Mouse (Mus musculus): ENCODE data around the gene Ncam1. TPM values are rescaled to one million over a fixed set of nuclear protein-coding genes. Genes with fewer than 3 reads are reported as not detected.

Ncam1 gene
- polyA plus RNA-seq, 1 experiment: 1.1 TPM

GRCm38 (mm10) chr9:49487657-49487943, 311.1 kb downstream of the Ncam1 start:
- no peak for TF ChIP-seq POLR2A (IDR thresholded peaks at IDR 0.05; ENCODE audit: control insufficient read depth, extremely low read depth, insufficient read depth, low read length, poor library complexity)
- no peak for TF ChIP-seq CTCF (IDR thresholded peaks at IDR 0.05; ENCODE audit: borderline replicate concordance, control insufficient read depth, extremely low read depth, insufficient read depth, low read length, poor library complexity)
- H3K27me3 ChIP-seq (ENCODE audit: control insufficient read depth, insufficient read depth, low read length): no peaks in the 10 kb centered on the region
- WGBS: 86% methylated on average over 6 of the region's 6 CpGs
- H3K36me3 ChIP-seq (ENCODE audit: control insufficient read depth, insufficient read depth, low read length): no peaks in the 10 kb centered on the region
- no peak overlapping the region; the same call in 1 of the 2 replicates for H3K27ac ChIP-seq (ENCODE audit: control insufficient read depth, insufficient read depth, low read length)
- no peak overlapping the region for H3K4me3 ChIP-seq (ENCODE audit: control insufficient read depth, insufficient read depth, low read length)
- no peak for DNase-seq
- H3K4me1 ChIP-seq (replicated peaks; ENCODE audit: control insufficient read depth, insufficient read depth, low read length): peaks cover 21% of the 10 kb centered on the region

GRCm38 (mm10) chr9:49486805-49487656, 311.7 kb downstream of the Ncam1 start:
- Histone ChIP-seq H3K27me3 (ENCODE audit: control insufficient read depth, insufficient read depth, low read length) (no peaks in the 10 kb centered on the region), H3K27ac (ENCODE audit: control insufficient read depth, insufficient read depth, low read length) (peak overlapping the region; percentile 31; the same call in 1 of the 2 replicates), H3K36me3 (ENCODE audit: control insufficient read depth, insufficient read depth, low read length) (no peaks in the 10 kb centered on the region), H3K4me1 (replicated peaks; ENCODE audit: control insufficient read depth, insufficient read depth, low read length) (peaks cover 24% of the 10 kb centered on the region), H3K4me3 (ENCODE audit: control insufficient read depth, insufficient read depth, low read length) (no peak overlapping the region)
- 84% methylated on average over 9 of the region's 9 CpGs for WGBS
- no peak for DNase-seq
- TF ChIP-seq POLR2A (IDR thresholded peaks at IDR 0.05; ENCODE audit: control insufficient read depth, extremely low read depth, insufficient read depth, low read length, poor library complexity) (no peak), CTCF (IDR thresholded peaks at IDR 0.05; ENCODE audit: borderline replicate concordance, control insufficient read depth, extremely low read depth, insufficient read depth, low read length, poor library complexity) (no peak)

DNA sequence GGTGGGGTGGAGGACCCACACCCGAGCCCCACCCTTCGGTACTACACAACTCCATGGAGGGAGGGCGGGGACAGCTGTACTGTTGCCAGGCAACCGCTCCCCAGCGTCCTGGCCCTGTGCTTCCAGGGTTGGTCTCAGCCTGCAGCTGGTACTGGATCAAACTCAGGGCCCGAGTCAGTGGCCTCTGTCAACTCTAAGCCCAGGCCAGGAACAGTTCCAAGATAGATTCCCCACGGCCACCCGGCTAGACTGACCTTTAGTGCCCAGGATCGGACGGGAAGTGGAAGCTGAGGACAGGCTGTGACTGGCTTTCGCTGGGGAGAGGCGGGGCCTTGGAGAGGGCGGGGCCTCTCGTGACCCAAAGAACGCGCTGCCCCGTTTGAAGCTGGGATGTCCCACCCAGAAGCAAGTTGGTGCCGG, 312.8 kb downstream of the Ncam1 start, which contains the start of gene Ttc12:
Gene Ttc12 (minus strand): TSS at position 334 of the 420 bp plus-strand sequence.
- H3K4me1 ChIP-seq (replicated peaks; ENCODE audit: control insufficient read depth, insufficient read depth, low read length): peaks cover 25% of the 10 kb centered on the region
- TF ChIP-seq CTCF (IDR thresholded peaks at IDR 0.05; ENCODE audit: borderline replicate concordance, control insufficient read depth, extremely low read depth, insufficient read depth, low read length, poor library complexity): no peak
- 0 out of 2 replicates have a peak, but pooled peaks have one; percentile 10 for TF ChIP-seq POLR2A (IDR thresholded peaks at IDR 0.05; ENCODE audit: control insufficient read depth, extremely low read depth, insufficient read depth, low read length, poor library complexity)
- peak; percentile 66 for DNase-seq
- H3K4me3 ChIP-seq (ENCODE audit: control insufficient read depth, insufficient read depth, low read length): peak within 1 kb of the TSS; percentile 70
- under 1% methylated on average over 18 of the region's 18 CpGs for WGBS
- H3K36me3 ChIP-seq (ENCODE audit: control insufficient read depth, insufficient read depth, low read length): no peaks in the 10 kb centered on the region
- H3K27ac ChIP-seq (ENCODE audit: control insufficient read depth, insufficient read depth, low read length): peak within 1 kb of the TSS; percentile 31; the same call in 1 of the 2 replicates
- H3K27me3 ChIP-seq (ENCODE audit: control insufficient read depth, insufficient read depth, low read length): no peaks in the 10 kb centered on the region

GRCm38 (mm10) chr9:49485250-49485891, 313.4 kb downstream of the Ncam1 start:
- Histone ChIP-seq H3K4me3 (ENCODE audit: control insufficient read depth, insufficient read depth, low read length) (peak overlapping the region; percentile 70), H3K36me3 (ENCODE audit: control insufficient read depth, insufficient read depth, low read length) (no peaks in the 10 kb centered on the region), H3K27ac (ENCODE audit: control insufficient read depth, insufficient read depth, low read length) (no peak overlapping the region), H3K27me3 (ENCODE audit: control insufficient read depth, insufficient read depth, low read length) (no peaks in the 10 kb centered on the region), H3K4me1 (replicated peaks; ENCODE audit: control insufficient read depth, insufficient read depth, low read length) (peaks cover 25% of the 10 kb centered on the region)
- DNase-seq: peak; percentile 39
- WGBS: 7% methylated on average over 21 of the region's 21 CpGs
- no peak for TF ChIP-seq POLR2A (IDR thresholded peaks at IDR 0.05; ENCODE audit: control insufficient read depth, extremely low read depth, insufficient read depth, low read length, poor library complexity)
- peak; percentile 44; the same call in 1 of the 2 replicates for TF ChIP-seq CTCF (IDR thresholded peaks at IDR 0.05; ENCODE audit: borderline replicate concordance, control insufficient read depth, extremely low read depth, insufficient read depth, low read length, poor library complexity)

- Histone ChIP-seq H3K27me3 (ENCODE audit: control insufficient read depth, insufficient read depth, low read length) (no peaks in the 10 kb centered on the region), H3K27ac (ENCODE audit: control insufficient read depth, insufficient read depth, low read length) (0 out of 2 replicates have a peak overlapping the region, but pooled peaks have one; percentile 20), H3K4me1 (replicated peaks; ENCODE audit: control insufficient read depth, insufficient read depth, low read length) (peaks cover 12% of the 10 kb centered on the region), H3K36me3 (ENCODE audit: control insufficient read depth, insufficient read depth, low read length) (no peaks in the 10 kb centered on the region), H3K4me3 (ENCODE audit: control insufficient read depth, insufficient read depth, low read length) (0 out of 2 replicates have a peak overlapping the region, but pooled peaks have one; percentile 5)
- DNase-seq: no peak
- no peak for TF ChIP-seq CTCF (IDR thresholded peaks at IDR 0.05; ENCODE audit: borderline replicate concordance, control insufficient read depth, extremely low read depth, insufficient read depth, low read length, poor library complexity)
- no peak for TF ChIP-seq POLR2A (IDR thresholded peaks at IDR 0.05; ENCODE audit: control insufficient read depth, extremely low read depth, insufficient read depth, low read length, poor library complexity)
- WGBS: 22% methylated on average over 10 of the region's 10 CpGs
Measured at GRCm38 (mm10) chr9:49483316-49483715, 315.4 kb downstream of the Ncam1 start.

DNA sequence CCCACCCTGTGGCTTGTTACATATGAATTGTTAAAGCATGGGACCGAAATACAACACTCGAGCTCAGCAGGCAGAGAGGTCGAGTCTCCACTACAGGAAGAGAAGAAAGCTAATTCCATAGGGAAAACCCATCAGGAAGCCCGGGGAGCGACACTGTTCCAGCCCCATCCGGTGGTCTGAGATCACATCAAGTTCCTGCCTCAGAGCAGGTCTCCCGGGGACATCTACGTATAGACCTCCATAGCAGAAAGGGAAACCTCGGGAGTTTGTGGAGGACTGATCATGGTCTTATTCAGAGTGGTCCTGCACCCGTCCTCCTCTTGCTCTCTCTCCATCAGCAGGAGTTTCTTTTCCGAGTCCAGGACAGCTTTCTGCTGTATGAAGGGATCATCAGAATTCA, 326.6 kb downstream of the Ncam1 start:
- Histone ChIP-seq H3K4me3 (ENCODE audit: control insufficient read depth, insufficient read depth, low read length) (no peak overlapping the region), H3K36me3 (ENCODE audit: control insufficient read depth, insufficient read depth, low read length) (no peaks in the 10 kb centered on the region), H3K4me1 (replicated peaks; ENCODE audit: control insufficient read depth, insufficient read depth, low read length) (peaks cover 3% of the 10 kb centered on the region; the same call in 1 of the 2 replicates), H3K27me3 (ENCODE audit: control insufficient read depth, insufficient read depth, low read length) (no peaks in the 10 kb centered on the region), H3K27ac (ENCODE audit: control insufficient read depth, insufficient read depth, low read length) (no peak overlapping the region)
- 80% methylated on average over 11 of the region's 11 CpGs for WGBS
- TF ChIP-seq POLR2A (IDR thresholded peaks at IDR 0.05; ENCODE audit: control insufficient read depth, extremely low read depth, insufficient read depth, low read length, poor library complexity) (no peak), CTCF (IDR thresholded peaks at IDR 0.05; ENCODE audit: borderline replicate concordance, control insufficient read depth, extremely low read depth, insufficient read depth, low read length, poor library complexity) (no peak)
- no peak for DNase-seq

All from thymus, adult 2 months (tissue).